Mouse (Mus musculus): ENCODE measurements around the gene Tamm41. TPM values are rescaled to one million over a fixed set of nuclear protein-coding genes. Genes with fewer than 3 reads are reported as not detected.
A peak's percentile ranks its signal among the peaks of the same experiment; 100 is the strongest.

The Tamm41 gene
- total RNA-seq, 2 experiments from 2014 or later = 20.8 to 21.1 TPM

- DNase-seq (ENCODE audit: extremely low spot score in 1 of 2, low spot score in 2 of 2) = no peak
- intact Hi-C loops (cut with DNase I) = no loop called here
These were observed 4.2 kb downstream of the Tamm41 start for GRCm38 (mm10) chr6:115033441-115033840.

- DNase-seq (ENCODE audit: extremely low spot score in 1 of 2, low spot score in 2 of 2) = no peak
- intact Hi-C loops (cut with DNase I) = no loop called here
These were observed 7.6 kb downstream of the Tamm41 start for GRCm38 (mm10) chr6:115030098-115030497.

- intact Hi-C loops (cut with DNase I) = loop anchor here (2.0 kb wide), 1 partner anchor 100 kb away; no protein-coding TSS in a partner anchor
- peak in 1 of 2 experiments; percentile 72 for DNase-seq (ENCODE audit: extremely low spot score in 1 of 2, low spot score in 2 of 2)
These were observed 8.4 kb downstream of the Tamm41 start for GRCm38 (mm10) chr6:115029248-115029647.

GRCm38 (mm10) chr6:115027485-115027992 lies 10.1 kb downstream of the Tamm41 start:
- DNase-seq (ENCODE audit: extremely low spot score in 1 of 2, low spot score in 2 of 2) = peak in 1 of 2 experiments; percentile 31
- intact Hi-C loops (cut with DNase I) = no loop called here

- intact Hi-C loops (cut with DNase I) = loop anchor here (5.0 kb wide), 1 partner anchor 301 kb away; no protein-coding TSS in a partner anchor
- DNase-seq (ENCODE audit: extremely low spot score in 1 of 2, low spot score in 2 of 2) = no peak
These were observed 14.8 kb downstream of the Tamm41 start for GRCm38 (mm10) chr6:115022876-115023275.

- intact Hi-C loops (cut with DNase I) = no loop called here
- DNase-seq (ENCODE audit: extremely low spot score in 1 of 2, low spot score in 2 of 2) = no peak
These were observed 22.2 kb downstream of the Tamm41 start for GRCm38 (mm10) chr6:115015461-115015860.

GRCm38 (mm10) chr6:115013574-115013973 lies 24.1 kb downstream of the Tamm41 start:
- intact Hi-C loops (cut with DNase I) = no loop called here
- no peak for DNase-seq (ENCODE audit: extremely low spot score in 1 of 2, low spot score in 2 of 2)

- DNase-seq (ENCODE audit: extremely low spot score in 1 of 2, low spot score in 2 of 2) = no peak
- intact Hi-C loops (cut with DNase I) = no loop called here
These were observed 25.9 kb downstream of the Tamm41 start for GRCm38 (mm10) chr6:115011792-115012191.

- intact Hi-C loops (cut with DNase I) = no loop called here
- DNase-seq (ENCODE audit: extremely low spot score in 1 of 2, low spot score in 2 of 2) = no peak
These were observed 26.9 kb downstream of the Tamm41 start for GRCm38 (mm10) chr6:115010815-115011214.

- intact Hi-C loops (cut with DNase I) = no loop called here
- no peak for DNase-seq (ENCODE audit: extremely low spot score in 1 of 2, low spot score in 2 of 2)
These were observed 27.4 kb downstream of the Tamm41 start for GRCm38 (mm10) chr6:115010304-115010703.

- intact Hi-C loops (cut with DNase I) = loop anchor here (2.0 kb wide), 1 partner anchor 77 kb away; no protein-coding TSS in a partner anchor
- peak; percentile 42 to 79 for DNase-seq (ENCODE audit: extremely low spot score in 1 of 2, low spot score in 2 of 2)
These were observed 29.9 kb downstream of the Tamm41 start for GRCm38 (mm10) chr6:115007728-115008127.

GRCm38 (mm10) chr6:115006948-115007347 lies 30.7 kb downstream of the Tamm41 start:
- intact Hi-C loops (cut with DNase I) = loop anchor here (2.0 kb wide), 1 partner anchor 76 kb away; no protein-coding TSS in a partner anchor

GRCm38 (mm10) chr6:115006065-115006464 lies 31.6 kb downstream of the Tamm41 start:
- intact Hi-C loops (cut with DNase I) = loop anchor here (2.0 kb wide), 1 partner anchor 75 kb away; no protein-coding TSS in a partner anchor
- no peak for DNase-seq (ENCODE audit: extremely low spot score in 1 of 2, low spot score in 2 of 2)

More at GRCm38 (mm10) chr6:115006948-115007347, 30.7 kb downstream of the Tamm41 start:
- DNase-seq (ENCODE audit: extremely low spot score in 1 of 2, low spot score in 2 of 2) = no peak

GRCm38 (mm10) chr6:115005351-115005890 lies 32.3 kb downstream of the Tamm41 start:
- DNase-seq (ENCODE audit: extremely low spot score in 1 of 2, low spot score in 2 of 2) = no peak
- intact Hi-C loops (cut with DNase I) = no loop called here

GRCm38 (mm10) chr6:115004636-115005035 lies 33.0 kb downstream of the Tamm41 start:
- peak; percentile 52 to 56 for DNase-seq (ENCODE audit: extremely low spot score in 1 of 2, low spot score in 2 of 2)
- intact Hi-C loops (cut with DNase I) = no loop called here

GRCm38 (mm10) chr6:114998374-114999031 lies 39.2 kb downstream of the Tamm41 start:
- no peak for DNase-seq (ENCODE audit: extremely low spot score in 1 of 2, low spot score in 2 of 2)
- intact Hi-C loops (cut with DNase I) = no loop called here

GRCm38 (mm10) chr6:114997471-114997870 lies 40.2 kb downstream of the Tamm41 start:
- no peak for DNase-seq (ENCODE audit: extremely low spot score in 1 of 2, low spot score in 2 of 2)
- intact Hi-C loops (cut with DNase I) = no loop called here

GRCm38 (mm10) chr6:114996910-114997309 lies 40.8 kb downstream of the Tamm41 start:
- DNase-seq (ENCODE audit: extremely low spot score in 1 of 2, low spot score in 2 of 2) = no peak
- intact Hi-C loops (cut with DNase I) = no loop called here

- intact Hi-C loops (cut with DNase I) = no loop called here
- DNase-seq (ENCODE audit: extremely low spot score in 1 of 2, low spot score in 2 of 2) = no peak
These were observed 43.6 kb downstream of the Tamm41 start for GRCm38 (mm10) chr6:114994079-114994478.

- DNase-seq (ENCODE audit: extremely low spot score in 1 of 2, low spot score in 2 of 2) = peak in 1 of 2 experiments; percentile 58
- intact Hi-C loops (cut with DNase I) = no loop called here
These were observed 44.0 kb downstream of the Tamm41 start for GRCm38 (mm10) chr6:114993659-114994058.
